Mouse (Mus musculus) forebrain, embryonic 13.5 days (tissue): ENCODE data around the gene Gm49322. TPM values are rescaled to one million over a fixed set of nuclear protein-coding genes. Genes with fewer than 3 reads are reported as not detected.

Source experiments
- ATAC-seq: fragments of 200-750 bp; cut with Nextera tagmentation; 2 replicates; pipeline ENCODE4 v1.8.0; 2017
- H3K27ac ChIP-seq: fragments of 300-500 bp; sonication (generic); 2 replicates; pipeline ENCODE4 v1.5.1; 2015; ENCODE audit warnings: inconsistent platforms, mild to moderate bottlenecking, moderate library complexity
- H3K27me3 ChIP-seq: fragments of 300-500 bp; sonication (generic); 2 replicates; pipeline ENCODE4 v1.6.1; 2015; ENCODE audit warnings: mild to moderate bottlenecking, inconsistent platforms
- H3K36me3 ChIP-seq: fragments of 300-500 bp; sonication (generic); 2 replicates; pipeline ENCODE4 v1.6.1; 2015; ENCODE audit warnings: mild to moderate bottlenecking, inconsistent platforms; ENCODE audit not compliant: poor library complexity, severe bottlenecking
- H3K4me1 ChIP-seq: fragments of 300-500 bp; sonication (generic); 2 replicates; pipeline ENCODE4 v1.6.1; 2015; ENCODE audit warnings: inconsistent platforms
- H3K4me2 ChIP-seq: fragments of 300-500 bp; sonication (generic); 2 replicates; pipeline ENCODE4 v1.6.1; 2015; ENCODE audit warnings: inconsistent platforms, mild to moderate bottlenecking, moderate library complexity
- H3K4me3 ChIP-seq: fragments of 300-500 bp; sonication (generic); 2 replicates; pipeline ENCODE4 v1.5.1; 2015; ENCODE audit warnings: mild to moderate bottlenecking, inconsistent platforms
- H3K9ac ChIP-seq: fragments of 300-500 bp; sonication (generic); 2 replicates; pipeline ENCODE4 v1.6.1; 2015; ENCODE audit warnings: mild to moderate bottlenecking, inconsistent platforms
- H3K9me3 ChIP-seq: fragments of 300-500 bp; sonication (generic); replicated peaks from 2 replicates; pipeline ENCODE4 v1.6.1; 2016; ENCODE audit warnings: inconsistent platforms
- WGBS: fragments of 180-500 bp; shearing (Covaris S2); methylation state at CpG from one replicate; pipeline ENCODE4 v1.1.7; 2015; 5-methylcytosine and 5-hydroxymethylcytosine counted together
- polyA plus RNA-seq: library from polyadenylated mRNA; unstranded; fragments of >200 nt; fragmentation: Nextera tagmentation; extraction: Ambion mirVana; gene quantifications from 2 replicates; pipeline ENCODE4 v1.2.1, GENCODE M21; 2015

Gm49322 gene
- polyA plus RNA-seq, 1 experiment from 2014 or later = 4.4 TPM

- Histone ChIP-seq H3K9me3 (no peaks in the 10 kb centered on the region), H3K4me2 (no peak overlapping the region), H3K4me3 (no peak overlapping the region), H3K27ac (no peak overlapping the region), H3K36me3 (peaks cover 14% of the 10 kb centered on the region), H3K9ac (no peak overlapping the region), H3K27me3 (no peaks in the 10 kb centered on the region), H3K4me1 (peaks cover 62% of the 10 kb centered on the region)
- ATAC-seq = no peak
- WGBS = 87% methylated on average over 2 of the region's 2 CpGs
Measured at GRCm38 (mm10) chr10:80572477-80572876, 33.3 kb upstream of the Gm49322 start.

DNA sequence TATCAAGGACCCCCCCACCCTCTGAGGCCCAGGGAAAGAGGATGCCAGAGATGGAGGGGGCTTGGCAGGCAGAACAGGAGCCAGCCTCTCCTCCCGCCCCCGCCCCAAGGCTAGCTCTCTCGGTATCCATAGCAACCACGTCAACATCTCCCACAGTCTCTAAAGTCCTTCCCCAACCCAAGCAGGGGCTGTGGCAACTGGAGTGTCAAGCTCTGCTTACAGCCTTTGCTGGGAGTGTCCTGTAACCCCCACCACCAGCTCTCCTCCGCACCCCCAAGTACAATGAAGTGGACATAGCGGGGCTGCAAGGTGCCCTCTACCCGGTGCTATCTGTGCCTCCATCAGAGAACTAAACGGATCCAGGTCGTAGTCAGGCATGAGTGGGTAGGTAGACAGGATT is 31.9 kb upstream of the Gm49322 start:
- Histone ChIP-seq H3K27ac (no peak overlapping the region), H3K9me3 (no peaks in the 10 kb centered on the region), H3K4me1 (peaks cover 68% of the 10 kb centered on the region), H3K4me2 (peak overlapping the region; percentile 18; the same call in 1 of the 2 replicates), H3K4me3 (no peak overlapping the region), H3K9ac (peak overlapping the region; percentile 43; the same call in 1 of the 2 replicates), H3K27me3 (no peaks in the 10 kb centered on the region), H3K36me3 (no peaks in the 10 kb centered on the region)
- no peak for ATAC-seq
- 57% methylated on average over 9 of the region's 9 CpGs for WGBS

DNA sequence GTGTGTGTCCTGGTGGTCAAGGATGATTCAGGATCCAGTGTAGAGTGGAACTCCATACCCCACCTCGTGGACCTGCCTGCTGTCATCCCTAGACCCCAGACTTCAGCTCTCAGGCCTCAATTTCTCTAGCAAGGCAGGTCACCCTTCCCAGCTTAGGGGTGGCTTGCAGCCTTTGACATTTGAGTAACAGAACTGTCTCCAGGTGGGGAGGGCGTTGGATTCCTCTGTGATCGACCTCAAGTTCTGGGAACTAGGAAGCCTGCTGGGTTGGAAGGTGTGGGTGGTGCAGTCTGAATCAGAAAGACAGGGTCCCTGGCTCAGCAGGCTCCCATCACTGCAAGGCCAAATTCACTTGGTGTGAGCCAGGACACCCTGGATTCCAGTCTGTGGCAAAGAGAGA is 30.9 kb upstream of the Gm49322 start:
- Histone ChIP-seq H3K4me3 (peak overlapping the region; percentile 74; the same call in 1 of the 2 replicates), H3K9me3 (no peaks in the 10 kb centered on the region), H3K4me2 (peak overlapping the region; percentile 87; the same call in 1 of the 2 replicates), H3K27me3 (no peaks in the 10 kb centered on the region), H3K36me3 (no peaks in the 10 kb centered on the region), H3K27ac (no peak overlapping the region), H3K9ac (no peak overlapping the region), H3K4me1 (peaks cover 66% of the 10 kb centered on the region)
- ATAC-seq = no peak
- 84% methylated on average over 3 of the region's 3 CpGs for WGBS

- 19% methylated on average over 17 of the region's 17 CpGs for WGBS
- H3K4me1 ChIP-seq = peaks cover 59% of the 10 kb centered on the region
Measured at GRCm38 (mm10) chr10:80575925-80576324, 29.9 kb upstream of the Gm49322 start.

DNA sequence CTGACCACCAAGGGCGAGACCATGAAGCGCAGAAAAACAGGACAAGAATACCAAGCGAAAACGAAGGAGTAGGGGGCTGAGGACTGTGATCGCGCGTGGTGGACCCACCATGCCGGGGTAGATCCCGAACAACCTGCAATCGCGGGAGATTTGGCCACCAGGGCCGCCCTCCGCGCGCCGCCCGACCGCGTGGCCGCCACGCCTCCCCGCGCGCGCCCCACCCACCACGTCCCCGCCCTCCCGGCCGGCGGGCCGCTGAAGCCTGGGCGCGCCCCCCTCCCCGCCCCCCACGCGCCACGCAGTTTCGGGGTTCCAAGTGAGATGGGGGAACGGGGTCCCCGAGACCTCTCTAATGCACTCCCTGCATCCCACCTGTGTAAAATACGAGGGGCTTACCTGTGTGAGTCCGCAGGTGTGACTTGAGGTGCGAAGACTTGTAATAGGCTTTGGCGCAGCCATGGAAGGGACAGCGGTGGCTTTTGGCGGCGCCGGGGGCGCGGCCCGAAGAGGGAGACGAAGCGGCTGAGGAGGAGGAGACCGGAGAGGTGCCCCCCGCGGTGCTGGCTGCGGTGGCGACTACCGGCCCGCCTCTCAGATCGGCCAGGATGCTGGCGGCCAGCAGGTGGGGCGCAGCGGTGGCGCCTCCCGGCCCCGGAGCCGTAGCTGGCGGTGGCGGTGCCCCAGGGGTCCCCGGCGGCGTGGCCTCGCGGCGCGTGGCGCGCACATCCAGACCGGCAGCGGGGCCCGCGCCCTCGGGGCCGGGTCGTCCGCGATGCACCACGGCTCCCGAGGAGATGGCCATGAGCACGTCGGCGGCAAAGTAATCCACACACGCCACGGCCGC is 29.2 kb upstream of the Gm49322 start:
- Histone ChIP-seq H3K4me2 (peak overlapping the region; percentile 87), H3K36me3 (no peaks in the 10 kb centered on the region), H3K27ac (peak overlapping the region; percentile 87), H3K27me3 (no peaks in the 10 kb centered on the region), H3K4me3 (peak overlapping the region; percentile 74), H3K9ac (peak overlapping the region; percentile 82), H3K4me1 (peaks cover 53% of the 10 kb centered on the region), H3K9me3 (no peaks in the 10 kb centered on the region)
- under 1% methylated on average over 59 of the region's 96 CpGs for WGBS
- peak; percentile 9 for ATAC-seq

More at GRCm38 (mm10) chr10:80575925-80576324, 29.9 kb upstream of the Gm49322 start:
- Histone ChIP-seq H3K36me3 (no peaks in the 10 kb centered on the region), H3K9ac (peak overlapping the region; percentile 82), H3K4me2 (peak overlapping the region; percentile 87), H3K27ac (no peak overlapping the region), H3K27me3 (no peaks in the 10 kb centered on the region), H3K9me3 (no peaks in the 10 kb centered on the region), H3K4me3 (peak overlapping the region; percentile 74)
- no peak for ATAC-seq

GRCm38 (mm10) chr10:80577195-80578130 is 28.4 kb upstream of the Gm49322 start, which contains the start of gene Klf16:
Klf16 (minus strand) TSS chr10:80577321.
- Histone ChIP-seq H3K27ac (peak within 1 kb of the TSS; percentile 87), H3K27me3 (no peaks in the 10 kb centered on the region), H3K4me1 (peaks cover 44% of the 10 kb centered on the region), H3K9me3 (no peaks in the 10 kb centered on the region), H3K4me3 (peak within 1 kb of the TSS; percentile 74), H3K4me2 (peak within 1 kb of the TSS; percentile 87), H3K36me3 (no peaks in the 10 kb centered on the region), H3K9ac (peak within 1 kb of the TSS; percentile 82)
- peak; percentile 83 for ATAC-seq
- under 1% methylated on average over 63 of the region's 97 CpGs for WGBS

DNA sequence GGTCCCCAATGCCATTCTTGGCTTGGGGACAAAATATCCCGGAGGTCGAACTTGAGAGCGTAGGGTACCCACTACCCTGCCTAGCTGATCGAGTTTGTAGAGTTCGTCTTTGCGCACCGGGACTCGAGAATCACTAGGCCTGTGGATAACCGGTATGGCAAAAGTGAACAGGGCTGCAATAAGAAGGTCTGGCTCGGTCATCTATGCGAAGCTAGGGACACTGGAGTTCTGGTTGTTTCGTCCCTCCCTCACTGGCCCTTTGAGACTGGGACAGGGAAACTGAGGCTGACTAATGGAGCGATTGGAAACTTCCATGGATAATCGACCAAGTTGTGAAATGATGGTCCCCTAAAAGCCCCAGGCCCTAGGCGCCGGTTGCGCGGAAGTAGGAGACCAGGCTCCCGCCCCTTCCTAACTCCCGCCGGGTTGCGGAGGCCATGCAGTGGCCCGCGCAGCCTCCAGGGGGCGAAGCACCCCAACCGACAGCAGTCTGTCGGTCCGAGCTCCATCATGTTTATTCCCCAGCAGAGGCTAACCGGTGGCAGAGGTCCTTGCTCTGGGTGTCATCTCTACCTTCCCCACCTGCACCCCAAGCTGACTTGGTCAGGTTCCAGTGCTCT is 27.6 kb upstream of the Gm49322 start:
- peaks cover 41% of the 10 kb centered on the region for H3K4me1 ChIP-seq

DNA sequence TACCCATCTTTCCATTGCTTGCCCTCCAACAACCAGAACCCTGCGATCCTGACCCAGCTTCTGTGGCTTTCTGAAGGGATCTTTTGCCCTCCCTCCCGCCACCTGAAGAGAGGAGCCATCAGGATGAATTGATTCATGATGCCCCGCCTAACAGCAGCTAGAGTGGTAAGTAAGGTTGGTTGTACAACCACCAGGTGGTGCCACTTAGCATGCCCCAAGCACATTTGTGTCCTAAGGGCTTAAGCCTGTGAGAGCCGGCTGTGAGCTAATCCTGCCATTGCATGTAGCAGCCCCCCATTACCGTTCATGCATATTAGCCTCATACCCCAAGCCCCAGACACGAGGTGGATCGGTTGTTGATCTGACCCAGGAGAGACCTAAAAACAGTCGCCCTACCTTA is 26.9 kb upstream of the Gm49322 start:
- no peaks in the 10 kb centered on the region for H3K9me3 ChIP-seq
- no peak overlapping the region for H3K9ac ChIP-seq
- 8% methylated on average over 8 of the region's 8 CpGs for WGBS
- ATAC-seq = no peak
- peak overlapping the region; percentile 87 for H3K4me2 ChIP-seq
- H3K4me1 ChIP-seq = peaks cover 38% of the 10 kb centered on the region
- H3K36me3 ChIP-seq = peaks cover 9% of the 10 kb centered on the region
- H3K4me3 ChIP-seq = no peak overlapping the region
- no peak overlapping the region for H3K27ac ChIP-seq
- H3K27me3 ChIP-seq = no peaks in the 10 kb centered on the region

More for the DNA sequence above, 27.6 kb upstream of the Gm49322 start:
- Histone ChIP-seq H3K36me3 (peaks cover 2% of the 10 kb centered on the region), H3K27ac (peak overlapping the region; percentile 87), H3K27me3 (no peaks in the 10 kb centered on the region), H3K4me2 (peak overlapping the region; percentile 87), H3K4me3 (peak overlapping the region; percentile 74), H3K9me3 (no peaks in the 10 kb centered on the region), H3K9ac (peak overlapping the region; percentile 82)
- under 1% methylated on average over 29 of the region's 29 CpGs for WGBS
- peak; percentile 23; the same call in 1 of the 2 replicates for ATAC-seq

GRCm38 (mm10) chr10:80583047-80583446 is 22.8 kb upstream of the Gm49322 start:
- Histone ChIP-seq H3K36me3 (peaks cover 39% of the 10 kb centered on the region), H3K4me3 (no peak overlapping the region), H3K27me3 (no peaks in the 10 kb centered on the region), H3K4me1 (peaks cover 19% of the 10 kb centered on the region), H3K9ac (no peak overlapping the region), H3K27ac (no peak overlapping the region), H3K9me3 (no peaks in the 10 kb centered on the region), H3K4me2 (no peak overlapping the region)
- ATAC-seq = no peak
- WGBS = 85% methylated on average over 5 of the region's 5 CpGs

- no peak for ATAC-seq
- Histone ChIP-seq H3K27me3 (no peaks in the 10 kb centered on the region), H3K4me3 (no peak overlapping the region), H3K27ac (no peak overlapping the region), H3K9ac (no peak overlapping the region), H3K9me3 (no peaks in the 10 kb centered on the region), H3K4me2 (no peak overlapping the region), H3K4me1 (peaks cover 20% of the 10 kb centered on the region), H3K36me3 (peaks cover 39% of the 10 kb centered on the region)
- WGBS = 73% methylated on average over 12 of the region's 12 CpGs
Measured at GRCm38 (mm10) chr10:80584045-80584488, 21.8 kb upstream of the Gm49322 start.
